Mouse (Mus musculus) retina, adult 2 months (tissue): ENCODE measurements at regions not wholly inside any gene's neighbourhood (a gene's known extent, or its start where the extent isn't known, plus 50 kb on each side); places are given as distances from the start of the nearest gene placed in this dataset.

Experiments
- DNase-seq: peaks from one replicate; pipeline ENCODE4 v3.0.0-alpha.2; 2012; ENCODE audit warnings: low read depth, low spot score

DNA sequence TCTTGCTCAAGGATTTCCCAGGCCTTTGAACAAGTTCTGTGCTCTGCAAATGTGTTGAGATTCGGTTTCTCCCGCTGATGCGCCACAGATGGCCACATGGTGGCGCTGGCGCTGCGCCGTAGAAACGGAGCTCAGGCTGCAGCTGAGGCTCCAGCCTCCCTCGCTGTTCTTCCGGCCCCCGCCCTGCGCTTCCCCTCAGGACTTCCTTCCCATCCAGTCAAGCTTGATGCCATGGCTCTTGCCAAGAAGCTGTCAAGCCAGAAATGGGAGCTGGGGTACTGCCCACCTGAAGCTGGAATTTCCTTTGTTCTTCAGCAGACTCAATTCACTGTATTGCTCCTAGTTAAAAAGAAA is 263.9 kb downstream of the Mpdz start:
- DNase-seq, result peak; percentile 47

DNA sequence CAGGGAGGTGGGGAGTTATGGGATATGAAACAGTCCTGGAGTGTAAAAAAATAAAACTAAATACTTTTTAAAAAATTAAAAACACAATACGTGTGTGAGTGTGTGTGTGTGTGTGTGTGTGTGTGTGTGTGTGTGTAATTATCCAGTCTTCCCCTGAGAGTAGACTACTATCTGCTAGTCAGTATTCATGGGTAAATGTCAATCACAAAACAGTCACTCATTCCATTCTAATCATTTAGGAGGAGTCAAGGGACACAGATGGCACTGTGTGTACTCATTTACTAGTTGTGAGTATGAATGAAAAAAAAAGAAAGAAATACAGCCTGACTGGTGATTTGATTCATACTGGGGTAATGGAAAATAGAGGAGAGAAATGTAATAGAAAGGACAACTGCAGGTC is 226.5 kb downstream of the Mpdz start:
- no peak for DNase-seq

DNA sequence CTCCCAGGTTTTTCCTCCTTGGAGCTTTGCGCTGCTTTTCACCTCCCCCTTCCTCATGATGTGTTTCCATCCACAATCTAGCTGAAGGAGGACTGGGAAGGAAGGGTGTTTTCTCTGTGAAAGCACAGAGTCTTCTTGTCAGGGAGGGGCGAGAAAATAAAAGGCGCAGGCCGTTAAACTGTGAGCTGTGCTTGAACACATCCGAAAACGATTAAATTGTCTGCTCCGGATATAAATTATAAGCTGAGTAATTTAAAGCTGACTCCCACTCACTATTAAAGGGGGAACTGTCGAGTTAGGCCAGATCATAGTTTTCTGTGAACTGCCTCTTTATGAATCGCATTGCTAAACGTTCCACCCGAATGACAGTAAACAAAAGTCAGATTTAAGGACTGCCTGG is 224.6 kb downstream of the Mpdz start:
- DNase-seq, result no peak

DNA sequence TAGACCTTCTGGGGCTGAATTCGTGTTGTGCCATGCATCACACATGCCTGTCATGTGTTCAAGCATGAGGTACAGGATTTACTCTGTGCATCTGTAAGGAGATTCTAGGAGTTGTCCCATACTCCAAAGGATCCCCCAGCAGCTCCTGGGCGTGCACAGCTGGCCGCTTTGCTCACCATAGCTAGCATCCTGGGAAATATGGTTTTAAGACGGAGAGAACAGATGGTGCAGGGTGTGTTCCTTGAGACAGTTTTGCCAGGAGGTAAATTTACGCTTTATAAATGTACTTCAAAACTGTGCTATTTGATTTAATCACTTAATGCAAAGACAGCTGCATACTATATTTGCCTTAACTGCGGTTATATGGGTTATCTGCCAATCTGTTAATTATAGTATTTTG is 220.6 kb downstream of the Mpdz start:
- DNase-seq, result no peak

DNA sequence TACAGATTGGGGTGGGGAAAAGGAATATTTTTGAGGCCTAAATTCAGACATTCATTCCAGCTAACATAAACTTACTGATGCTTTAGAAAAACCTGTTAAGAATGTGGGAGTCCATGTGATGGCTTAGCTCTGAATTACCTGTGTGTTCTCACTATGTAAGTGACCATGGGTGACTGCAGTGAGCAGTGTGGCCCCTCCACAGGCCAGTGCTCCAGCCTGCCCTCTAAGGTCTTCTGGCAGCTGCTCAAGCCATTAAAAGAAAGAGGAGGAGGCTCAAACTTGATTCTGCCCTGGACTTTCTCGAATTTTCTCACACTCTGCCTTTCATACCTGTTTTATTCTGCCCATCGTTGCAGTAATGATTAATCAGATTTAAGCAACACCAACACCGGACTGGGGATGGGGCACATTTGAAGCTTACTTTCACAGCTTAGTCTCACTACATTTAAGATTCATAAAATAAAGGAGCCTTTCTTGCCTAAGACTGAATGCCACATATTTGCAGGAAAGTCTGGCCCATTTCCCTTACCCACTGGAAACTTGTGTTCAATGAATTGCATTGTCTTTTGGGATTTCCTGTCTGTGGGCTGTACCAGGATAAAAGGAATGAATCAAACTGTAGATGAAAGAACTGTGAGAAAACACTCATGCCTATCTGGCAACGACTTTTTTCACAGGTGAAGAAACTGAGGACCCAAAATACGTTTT is 220.0 kb downstream of the Mpdz start:
- no peak for DNase-seq
